Mouse (Mus musculus) limb, embryonic 15.5 days (tissue): ENCODE data around the gene Frat2. TPM values are rescaled to one million over a fixed set of nuclear protein-coding genes. Genes with fewer than 3 reads are reported as not detected.

Source experiments
- ATAC-seq: fragments of 200-750 bp; cut with Nextera tagmentation; 2 replicates; pipeline ENCODE4 v1.8.0; 2017; ENCODE audit warnings: low read depth, moderate TSS enrichment; ENCODE audit not compliant: insufficient number of reproducible peaks, low FRiP score, low TSS enrichment
- H3K27ac ChIP-seq: fragments of 300-500 bp; sonication (generic); 2 replicates; pipeline ENCODE4 v1.5.1; 2015; ENCODE audit warnings: moderate library complexity, mild to moderate bottlenecking, inconsistent platforms
- H3K27me3 ChIP-seq: fragments of 300-500 bp; sonication (generic); 2 replicates; pipeline ENCODE4 v1.6.1; 2015; ENCODE audit warnings: inconsistent platforms
- H3K36me3 ChIP-seq: fragments of 300-500 bp; sonication (generic); 2 replicates; pipeline ENCODE4 v1.6.1; 2015; ENCODE audit warnings: inconsistent platforms
- H3K4me1 ChIP-seq: fragments of 300-500 bp; sonication (generic); 2 replicates; pipeline ENCODE4 v1.6.1; 2015; ENCODE audit warnings: inconsistent platforms
- H3K4me2 ChIP-seq: fragments of 300-500 bp; sonication (generic); 2 replicates; pipeline ENCODE4 v1.6.1; 2015; ENCODE audit warnings: mild to moderate bottlenecking, inconsistent platforms
- H3K4me3 ChIP-seq: fragments of 300-500 bp; sonication (generic); 2 replicates; pipeline ENCODE4 v1.5.1; 2015; ENCODE audit warnings: mild to moderate bottlenecking, inconsistent platforms
- H3K9ac ChIP-seq: fragments of 300-500 bp; sonication (generic); 2 replicates; pipeline ENCODE4 v1.6.1; 2015; ENCODE audit warnings: inconsistent platforms
- H3K9me3 ChIP-seq: fragments of 300-500 bp; sonication (generic); 2 replicates; pipeline ENCODE4 v1.6.1; 2016; ENCODE audit warnings: inconsistent platforms
- WGBS: fragments of 180-500 bp; shearing (Covaris S2); methylation state at CpG from one replicate; pipeline ENCODE4 v1.1.7; 2015; 5-methylcytosine and 5-hydroxymethylcytosine counted together
- polyA plus RNA-seq: library from polyadenylated mRNA; unstranded; fragments of >200 nt; fragmentation: Nextera tagmentation; extraction: Ambion mirVana; gene quantifications from 2 replicates; pipeline ENCODE4 v1.2.1, GENCODE M21; 2015

Frat2 gene
- polyA plus RNA-seq, 1 experiment from 2014 or later: 2.2 TPM

DNA sequence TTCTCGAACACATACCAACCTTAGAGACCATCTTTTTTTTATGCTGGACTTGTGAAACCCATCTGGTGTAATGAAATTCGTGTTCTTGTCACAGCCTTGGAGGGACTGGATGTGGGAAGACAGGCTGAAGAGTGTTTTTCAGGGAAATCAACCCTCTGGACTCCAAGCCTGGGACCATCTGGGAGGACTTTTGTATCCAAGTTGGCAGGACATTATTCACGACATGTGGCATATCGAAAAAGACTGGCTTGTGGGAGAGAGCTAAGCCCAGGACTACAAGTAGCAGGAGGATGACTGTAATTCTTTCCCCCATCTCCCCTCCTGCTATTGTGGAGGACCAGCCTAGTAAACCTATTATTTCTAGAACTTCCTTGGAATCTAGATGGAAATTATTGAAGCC is 5.7 kb downstream of the Frat2 start:
- Histone ChIP-seq H3K27ac (no peak overlapping the region), H3K4me3 (no peak overlapping the region), H3K4me1 (peaks cover 12% of the 10 kb centered on the region; the same call in 1 of the 2 replicates), H3K27me3 (peaks cover 9% of the 10 kb centered on the region; the same call in 1 of the 2 replicates), H3K4me2 (no peak overlapping the region), H3K9ac (no peak overlapping the region), H3K9me3 (no peaks in the 10 kb centered on the region), H3K36me3 (no peaks in the 10 kb centered on the region)
- ATAC-seq: no peak
- 76% methylated on average over 4 of the region's 4 CpGs for WGBS

DNA sequence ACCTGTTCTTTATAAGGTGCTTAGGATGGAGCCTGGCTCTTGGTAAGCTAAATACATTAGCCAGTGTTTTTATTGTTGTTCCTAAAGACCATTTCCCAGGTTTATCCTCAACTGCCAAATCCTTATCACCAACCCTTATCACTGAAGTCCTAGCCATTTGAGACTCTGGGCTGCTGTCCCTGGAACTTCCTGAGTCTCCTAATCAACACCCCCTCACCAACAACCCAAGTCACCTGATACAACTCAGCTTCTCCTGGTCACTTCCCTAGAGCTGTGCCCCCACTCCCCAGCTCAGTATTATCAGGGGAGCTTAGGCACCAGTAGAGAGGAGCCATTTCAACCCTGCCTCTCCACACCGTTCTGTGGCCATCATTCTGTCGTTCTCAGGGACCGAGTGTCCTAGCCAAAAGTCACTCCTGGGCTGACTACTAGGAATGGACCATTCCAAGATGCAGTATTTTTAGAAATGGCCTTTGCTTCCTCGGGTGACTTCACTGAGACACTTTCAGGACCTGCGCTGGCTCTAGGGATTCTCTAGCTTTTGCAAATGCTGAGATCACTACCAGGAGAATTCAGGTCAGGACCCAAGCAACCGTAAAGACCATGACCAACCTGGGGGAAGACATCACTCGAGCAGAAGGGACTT is 6.7 kb downstream of the Frat2 start:
- Histone ChIP-seq H3K36me3 (no peaks in the 10 kb centered on the region), H3K4me3 (no peak overlapping the region), H3K27ac (no peak overlapping the region), H3K27me3 (peaks cover 11% of the 10 kb centered on the region; the same call in 1 of the 2 replicates), H3K9ac (no peak overlapping the region), H3K4me1 (peaks cover 2% of the 10 kb centered on the region; the same call in 1 of the 2 replicates), H3K9me3 (no peaks in the 10 kb centered on the region), H3K4me2 (no peak overlapping the region)
- ATAC-seq: no peak
- 76% methylated on average over 7 of the region's 7 CpGs for WGBS

DNA sequence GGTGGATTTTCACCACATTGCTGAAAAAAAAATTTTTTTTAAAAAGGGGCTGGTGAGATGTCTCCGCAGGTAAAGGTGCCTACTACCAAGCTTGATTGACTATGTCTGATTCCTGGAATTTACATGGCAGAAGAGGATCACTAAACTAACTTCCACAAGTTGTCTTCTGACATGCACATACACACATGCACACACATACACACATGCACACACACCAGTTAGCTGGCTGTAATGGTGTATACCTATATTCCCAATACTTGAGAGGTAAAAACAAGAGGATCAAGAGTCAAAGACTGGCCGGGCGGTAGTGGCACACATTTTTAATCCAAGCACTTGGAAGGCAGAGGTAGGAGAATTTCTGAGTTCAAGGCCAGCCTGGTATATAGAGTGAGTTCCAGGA is 8.2 kb downstream of the Frat2 start:
- 92% methylated on average over 3 of the region's 3 CpGs for WGBS
- Histone ChIP-seq H3K4me3 (no peak overlapping the region), H3K27ac (no peak overlapping the region), H3K36me3 (no peaks in the 10 kb centered on the region), H3K9ac (no peak overlapping the region), H3K4me2 (no peak overlapping the region), H3K4me1 (no peaks in the 10 kb centered on the region), H3K9me3 (no peaks in the 10 kb centered on the region), H3K27me3 (peaks cover 9% of the 10 kb centered on the region; the same call in 1 of the 2 replicates)
- no peak for ATAC-seq

DNA sequence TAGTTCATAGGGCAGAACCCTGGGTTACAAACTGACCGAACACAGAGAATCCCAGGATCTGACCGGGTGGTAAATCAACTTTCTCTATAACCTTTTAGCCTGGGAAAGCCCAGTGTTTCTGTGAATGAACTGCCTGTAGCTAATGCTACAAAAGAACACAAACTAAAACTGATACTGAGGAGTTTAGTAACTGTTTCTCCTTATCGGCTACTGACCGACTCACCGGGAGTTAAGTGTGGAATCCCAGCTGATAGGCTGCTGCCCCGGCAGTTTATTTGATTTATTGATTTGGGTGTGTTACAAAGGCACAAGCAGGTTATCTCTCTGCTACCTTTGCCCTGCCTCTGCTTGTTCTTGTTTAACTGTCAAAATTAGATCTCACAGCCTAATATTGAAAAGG is 9.1 kb downstream of the Frat2 start:
- H3K4me1 ChIP-seq: no peaks in the 10 kb centered on the region
- H3K9me3 ChIP-seq: no peaks in the 10 kb centered on the region
- peaks cover 9% of the 10 kb centered on the region for H3K27me3 ChIP-seq
- no peaks in the 10 kb centered on the region for H3K36me3 ChIP-seq
- no peak overlapping the region for H3K4me2 ChIP-seq
- 39% methylated on average over 6 of the region's 6 CpGs for WGBS
- no peak overlapping the region for H3K9ac ChIP-seq
- no peak for ATAC-seq
- no peak overlapping the region for H3K27ac ChIP-seq
- H3K4me3 ChIP-seq: no peak overlapping the region

DNA sequence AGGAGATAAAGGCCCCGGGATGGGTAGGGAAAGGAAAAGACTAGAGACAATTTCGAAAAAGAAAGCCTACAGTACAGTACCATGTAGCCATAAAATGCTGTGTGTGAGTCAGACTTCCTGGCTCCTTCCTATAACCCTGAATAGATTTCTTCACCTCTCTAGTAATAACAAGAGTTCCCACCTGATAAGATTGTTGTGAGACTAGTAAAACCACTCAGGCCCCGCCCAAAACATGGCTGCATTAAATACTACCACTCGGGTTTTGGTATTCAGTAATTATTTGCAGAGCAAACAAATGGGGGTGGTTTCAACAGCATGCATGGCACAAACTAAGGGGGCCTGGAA is 10.0 kb downstream of the Frat2 start:
- no peaks in the 10 kb centered on the region for H3K9me3 ChIP-seq
- WGBS: 37% methylated on average over 4 of the region's 4 CpGs

DNA sequence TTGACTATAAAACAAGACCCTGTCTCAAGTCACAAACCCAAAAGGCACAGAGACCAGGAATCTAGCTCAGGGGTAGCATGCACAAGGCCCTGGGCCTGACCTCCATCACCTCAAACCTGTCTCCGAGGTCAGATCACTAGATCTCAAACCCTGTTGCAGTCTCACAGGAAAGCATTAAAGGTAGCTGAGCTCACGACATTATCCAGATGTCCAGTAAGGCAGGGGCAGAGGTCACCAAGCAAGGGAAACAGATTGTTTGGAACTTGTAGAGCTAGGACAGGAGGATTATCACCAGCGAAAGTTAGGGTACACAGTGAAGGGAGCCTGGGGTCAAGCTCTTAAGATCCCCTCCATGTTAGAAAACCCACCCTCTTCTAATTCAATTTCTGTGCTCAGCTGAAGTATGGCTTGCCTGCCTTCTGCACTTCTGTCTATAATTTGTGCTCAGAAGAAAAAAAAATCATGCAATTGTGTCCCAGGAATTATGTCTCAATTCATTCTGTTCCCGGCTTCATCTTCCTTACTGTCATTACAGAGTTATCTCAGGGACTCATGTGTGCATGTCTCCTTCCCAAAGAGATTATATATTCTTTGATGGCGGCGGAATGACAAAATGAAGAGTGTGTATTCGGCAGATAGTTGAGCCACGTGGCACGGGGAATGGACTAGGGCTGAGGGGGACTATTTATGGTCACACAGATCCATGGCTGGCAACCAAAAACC is 10.6 kb downstream of the Frat2 start:
- Histone ChIP-seq H3K4me3 (no peak overlapping the region), H3K27ac (no peak overlapping the region), H3K27me3 (peaks cover 24% of the 10 kb centered on the region), H3K9me3 (no peaks in the 10 kb centered on the region), H3K9ac (no peak overlapping the region), H3K36me3 (no peaks in the 10 kb centered on the region), H3K4me1 (no peaks in the 10 kb centered on the region), H3K4me2 (no peak overlapping the region)
- 48% methylated on average over 9 of the region's 9 CpGs for WGBS
- no peak for ATAC-seq

More for the DNA sequence above, 10.0 kb downstream of the Frat2 start:
- Histone ChIP-seq H3K27ac (no peak overlapping the region), H3K36me3 (no peaks in the 10 kb centered on the region), H3K4me3 (no peak overlapping the region), H3K27me3 (peaks cover 19% of the 10 kb centered on the region), H3K4me1 (no peaks in the 10 kb centered on the region), H3K9ac (no peak overlapping the region), H3K4me2 (no peak overlapping the region)
- ATAC-seq: no peak

DNA sequence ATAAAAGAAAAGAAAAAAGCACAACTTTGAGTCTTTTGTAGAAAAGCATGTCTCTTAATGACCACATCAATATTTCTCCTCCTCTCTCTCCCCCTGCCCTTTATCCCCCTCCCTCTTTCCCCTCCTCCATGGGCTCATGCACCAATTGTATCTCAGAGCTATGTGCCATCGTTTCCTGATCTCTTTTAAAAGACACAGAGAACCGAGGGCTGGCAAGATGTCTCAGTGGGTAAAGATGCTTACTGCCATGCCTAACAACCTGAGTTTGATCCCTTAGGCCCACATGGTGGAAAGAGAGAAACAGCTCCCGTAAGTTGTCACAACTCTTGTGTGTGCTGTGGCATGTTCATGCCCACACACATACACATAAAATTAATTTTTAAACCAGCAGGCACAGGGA is 11.2 kb downstream of the Frat2 start:
- H3K27ac ChIP-seq: no peak overlapping the region
- 51% methylated on average over 3 of the region's 3 CpGs for WGBS
- H3K4me2 ChIP-seq: no peak overlapping the region
- no peak overlapping the region for H3K9ac ChIP-seq
- no peaks in the 10 kb centered on the region for H3K9me3 ChIP-seq
- H3K27me3 ChIP-seq: peaks cover 29% of the 10 kb centered on the region
- peaks cover 4% of the 10 kb centered on the region for H3K4me1 ChIP-seq
- H3K36me3 ChIP-seq: no peaks in the 10 kb centered on the region
- no peak for ATAC-seq
- H3K4me3 ChIP-seq: no peak overlapping the region

DNA sequence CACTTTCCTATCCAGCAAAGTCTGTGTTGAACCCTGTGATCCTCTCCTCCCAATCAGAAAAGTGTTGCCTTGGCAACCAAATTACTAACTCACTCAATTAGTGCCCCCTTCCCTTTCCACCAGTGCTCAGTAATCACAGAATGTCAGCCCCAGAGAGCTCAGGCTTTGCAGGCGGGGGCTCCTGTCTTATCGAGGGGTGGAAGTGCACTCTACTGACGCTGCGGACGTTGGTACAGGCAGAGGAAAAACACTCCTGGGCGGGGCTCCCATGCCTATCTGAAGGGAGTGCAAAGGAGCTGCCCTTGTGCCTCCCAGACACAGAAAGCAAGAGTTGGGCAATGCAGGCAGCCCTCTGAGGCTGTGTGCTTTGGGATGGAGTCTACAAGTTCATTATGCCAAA is 12.1 kb downstream of the Frat2 start:
- H3K4me3 ChIP-seq: no peak overlapping the region
- no peaks in the 10 kb centered on the region for H3K36me3 ChIP-seq
- ATAC-seq: no peak
- H3K27ac ChIP-seq: no peak overlapping the region
- no peak overlapping the region for H3K4me2 ChIP-seq
- H3K9ac ChIP-seq: no peak overlapping the region
- peaks cover 38% of the 10 kb centered on the region for H3K27me3 ChIP-seq
- 2% methylated on average over 6 of the region's 6 CpGs for WGBS
- peaks cover 13% of the 10 kb centered on the region for H3K4me1 ChIP-seq
- H3K9me3 ChIP-seq: no peaks in the 10 kb centered on the region

DNA sequence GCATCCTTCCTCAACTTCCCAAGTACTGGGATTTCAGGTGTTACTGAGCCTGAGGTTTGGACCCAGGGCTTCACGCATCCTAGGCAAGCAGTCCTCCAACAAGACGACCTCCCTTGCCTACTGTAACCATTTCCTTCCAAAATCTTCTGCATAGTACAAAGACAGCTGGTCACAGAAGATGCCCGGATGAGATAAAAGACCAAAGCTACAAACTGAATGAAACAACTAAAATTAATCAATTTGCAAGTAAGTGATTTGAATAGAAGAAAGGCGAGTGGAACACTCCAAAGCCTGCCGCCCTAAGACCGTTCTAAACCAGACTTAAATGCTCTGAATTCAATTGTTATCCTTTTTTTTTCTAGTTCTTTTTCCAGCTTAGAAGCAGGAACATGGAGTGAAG is 12.5 kb downstream of the Frat2 start:
- 61% methylated on average over 6 of the region's 6 CpGs for WGBS
- H3K4me2 ChIP-seq: no peak overlapping the region

DNA sequence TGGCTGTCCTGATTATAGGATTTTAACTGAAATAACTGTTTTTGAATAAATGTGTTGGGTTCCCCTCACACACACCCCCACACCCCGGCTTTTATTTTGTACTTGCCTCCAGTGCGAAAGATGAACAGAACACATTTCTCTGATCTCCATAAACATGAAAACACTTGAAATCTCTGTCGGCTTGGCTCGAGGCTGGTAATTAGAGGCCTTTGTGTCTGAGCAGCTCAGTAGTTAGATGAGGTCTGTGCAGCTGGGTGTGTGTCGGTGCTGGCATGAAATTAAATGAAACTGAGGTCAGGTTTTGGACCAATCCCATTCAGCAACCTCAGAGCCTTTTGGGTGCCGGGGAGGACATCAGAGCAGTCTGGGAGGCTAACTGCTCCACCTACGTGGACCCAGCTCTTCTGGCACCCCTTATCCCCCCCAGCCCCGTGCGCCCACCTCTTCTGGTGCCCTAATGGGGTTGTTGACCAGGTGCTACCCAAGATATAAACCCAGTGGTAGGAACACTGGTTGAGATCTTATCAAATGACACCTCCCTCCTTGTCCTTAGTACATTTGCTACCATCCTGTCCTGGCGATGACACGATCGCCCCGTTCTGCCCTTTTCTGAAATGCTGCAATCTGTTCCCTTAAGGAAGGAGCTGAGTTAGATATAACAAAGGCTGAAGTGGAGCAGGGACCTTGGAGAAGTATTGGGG is 15.3 kb downstream of the Frat2 start:
- peaks cover 22% of the 10 kb centered on the region for H3K4me1 ChIP-seq
- no peak overlapping the region for H3K4me3 ChIP-seq
- no peak overlapping the region for H3K27ac ChIP-seq
- no peaks in the 10 kb centered on the region for H3K9me3 ChIP-seq
- H3K36me3 ChIP-seq: no peaks in the 10 kb centered on the region
- no peak overlapping the region for H3K9ac ChIP-seq
- H3K27me3 ChIP-seq: peaks cover 44% of the 10 kb centered on the region
- no peak for ATAC-seq
- no peak overlapping the region for H3K4me2 ChIP-seq
- 66% methylated on average over 13 of the region's 13 CpGs for WGBS

More for the DNA sequence above, 12.5 kb downstream of the Frat2 start:
- Histone ChIP-seq H3K9ac (no peak overlapping the region), H3K27ac (no peak overlapping the region), H3K27me3 (peaks cover 42% of the 10 kb centered on the region), H3K4me1 (peaks cover 17% of the 10 kb centered on the region), H3K4me3 (no peak overlapping the region), H3K9me3 (no peaks in the 10 kb centered on the region), H3K36me3 (no peaks in the 10 kb centered on the region)
- no peak for ATAC-seq

DNA sequence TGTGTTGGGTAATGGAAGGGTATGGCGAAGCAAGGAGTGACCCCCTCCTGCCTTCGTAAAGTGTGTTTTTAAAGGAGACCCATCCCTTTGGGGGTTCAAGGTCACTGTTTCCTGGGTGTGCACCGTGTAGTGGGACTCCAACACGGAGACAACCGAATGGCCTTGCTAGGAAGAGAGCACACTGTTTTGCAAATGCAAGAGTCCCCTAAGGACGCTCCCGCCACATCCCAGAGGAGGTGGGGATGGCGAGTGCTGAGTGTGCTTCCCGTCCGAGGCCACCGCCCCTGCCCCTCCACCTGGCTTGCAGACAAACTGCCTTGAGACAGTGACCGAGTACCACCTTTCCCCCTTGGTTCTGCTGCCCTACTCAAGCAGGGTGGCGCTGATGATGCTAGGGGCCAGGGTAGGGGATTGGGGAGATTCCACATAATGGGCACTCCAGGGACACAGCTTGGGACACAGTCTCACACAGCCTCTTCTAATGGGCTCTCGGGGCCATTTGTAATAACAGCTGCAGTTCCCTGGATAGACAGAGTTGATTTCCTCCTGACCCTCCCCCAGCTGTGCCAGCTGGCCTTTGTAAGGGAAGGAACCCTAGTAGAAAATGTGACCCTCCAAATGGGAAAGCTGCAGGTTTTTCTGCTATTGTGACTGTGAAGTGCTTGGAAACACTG is 16.1 kb downstream of the Frat2 start:
- no peak overlapping the region for H3K9ac ChIP-seq
- H3K9me3 ChIP-seq: no peaks in the 10 kb centered on the region
- H3K4me1 ChIP-seq: peaks cover 22% of the 10 kb centered on the region
- 12% methylated on average over 14 of the region's 14 CpGs for WGBS
- H3K36me3 ChIP-seq: no peaks in the 10 kb centered on the region
- ATAC-seq: no peak
- peak overlapping the region; percentile 99 for H3K4me2 ChIP-seq
- peak overlapping the region; percentile 65 for H3K4me3 ChIP-seq
- peaks cover 44% of the 10 kb centered on the region for H3K27me3 ChIP-seq
- H3K27ac ChIP-seq: no peak overlapping the region
